Mouse (Mus musculus) MEL (cell line): ENCODE results near the gene Spg11. TPM values are rescaled to one million over a fixed set of nuclear protein-coding genes. Genes with fewer than 3 reads are reported as not detected.

Experiments used
- DNase-seq: peaks from one replicate; pipeline ENCODE4 v3.0.0; 2011; ENCODE audit warnings: low read depth, low spot score
- H3K27ac ChIP-seq: 2 replicates; pipeline ENCODE4 v1.5.1; 2012; ENCODE audit warnings: low read depth, mild to moderate bottlenecking, control low read depth, low read length, moderate library complexity; ENCODE audit not compliant: control insufficient read depth
- H3K27me3 ChIP-seq, 2 experiments: fragments of 150-350 bp in 1 of 2; sonication (generic) in 1 of 2; 2 replicates each; pipeline ENCODE4 v1.6.1; 2012; ENCODE audit warnings: low read length in 2 of 2, mild to moderate bottlenecking in 2 of 2, improper control_type of control experiment in 1 of 2, moderate library complexity in 1 of 2; ENCODE audit not compliant: insufficient read depth in 2 of 2, control insufficient read depth in 1 of 2
- H3K36me3 ChIP-seq, 2 experiments: 2 replicates each; pipeline ENCODE4 v1.6.1; 2012 to 2014; ENCODE audit warnings: low read length in 2 of 2, improper control_type of control experiment in 1 of 2, inconsistent platforms in 1 of 2, mild to moderate bottlenecking in 1 of 2; ENCODE audit not compliant: insufficient read depth in 2 of 2, control insufficient read depth in 1 of 2
- H3K4me1 ChIP-seq, 2 experiments: fragments of 150-350 bp in 1 of 2; sonication (generic) in 1 of 2; 2 replicates each; pipeline ENCODE4 v1.6.1; 2012; ENCODE audit warnings: low read length in 2 of 2, improper control_type of control experiment in 1 of 2, mild to moderate bottlenecking in 1 of 2; ENCODE audit not compliant: insufficient read depth in 2 of 2, control insufficient read depth in 1 of 2
- H3K4me3 ChIP-seq, 2 experiments: fragments of 150-350 bp in 1 of 2; sonication (generic) in 1 of 2; 2 replicates each; pipeline ENCODE4 v1.5.1; 2012; ENCODE audit warnings: low read depth in 2 of 2, low read length in 2 of 2, mild to moderate bottlenecking in 2 of 2, moderate library complexity in 2 of 2, control low read depth in 1 of 2, improper control_type of control experiment in 1 of 2; ENCODE audit not compliant: control insufficient read depth in 1 of 2, insufficient read depth in 1 of 2
- H3K79me2 ChIP-seq: 2 replicates; pipeline ENCODE4 v1.6.1; 2012; ENCODE audit warnings: mild to moderate bottlenecking, low read length, moderate library complexity; ENCODE audit not compliant: control insufficient read depth, poor library complexity, insufficient read depth
- H3K9ac ChIP-seq: 2 replicates; pipeline ENCODE4 v1.6.1; 2012; ENCODE audit warnings: low read depth, mild to moderate bottlenecking, control low read depth, low read length, moderate library complexity; ENCODE audit not compliant: control insufficient read depth, poor library complexity, severe bottlenecking
- H3K9me3 ChIP-seq: fragments of 150-350 bp; sonication (generic); replicated peaks from 2 replicates; pipeline ENCODE4 v1.6.1; 2012; ENCODE audit warnings: mild to moderate bottlenecking, low read length, improper control_type of control experiment, moderate library complexity; ENCODE audit not compliant: insufficient read depth
- CHD1 ChIP-seq: IDR thresholded peaks from 2 replicates; pipeline ENCODE4 v1.6.1; 2012; ENCODE audit warnings: low read depth, mild to moderate bottlenecking, inconsistent platforms, low read length, improper control_type of control experiment
- CHD2 ChIP-seq: IDR thresholded peaks from 2 replicates; pipeline ENCODE4 v1.6.1; 2011; ENCODE audit warnings: low read length, improper control_type of control experiment
- CTCF ChIP-seq, 3 experiments: IDR thresholded peaks in 2 of 3; conservative IDR thresholded peaks in 1 of 3; 2 replicates each; pipeline ENCODE4 v1.5.1; 2011 to 2012; ENCODE audit warnings: low read length in 3 of 3, low read depth in 2 of 3, mild to moderate bottlenecking in 2 of 3, improper control_type of control experiment in 1 of 3, inconsistent platforms in 1 of 3, mixed read lengths in 1 of 3, moderate library complexity in 1 of 3; ENCODE audit not compliant: control insufficient read depth in 1 of 3, insufficient read depth in 1 of 3, poor library complexity in 1 of 3, severe bottlenecking in 1 of 3
- E2F4 ChIP-seq: IDR thresholded peaks from 2 replicates; pipeline ENCODE4 v1.6.1; 2011; ENCODE audit warnings: low read depth, low read length, improper control_type of control experiment, borderline replicate concordance
- EP300 ChIP-seq, 2 experiments: IDR thresholded peaks; 2 replicates each; pipeline ENCODE4 v1.6.1; 2011; ENCODE audit warnings: improper control_type of control experiment in 2 of 2, low read length in 2 of 2, low read depth in 1 of 2, mild to moderate bottlenecking in 1 of 2
- ETS1 ChIP-seq: IDR thresholded peaks from 2 replicates; pipeline ENCODE4 v1.6.1; 2012; ENCODE audit warnings: low read depth, mild to moderate bottlenecking, inconsistent platforms, low read length, improper control_type of control experiment, moderate library complexity
- GABPA ChIP-seq: IDR thresholded peaks from 2 replicates; pipeline ENCODE4 v1.6.1; 2012; ENCODE audit warnings: low read depth, mild to moderate bottlenecking, inconsistent platforms, low read length, improper control_type of control experiment, moderate library complexity
- HCFC1 ChIP-seq: IDR thresholded peaks from 2 replicates; pipeline ENCODE4 v1.6.1; 2012; ENCODE audit warnings: low read depth, mild to moderate bottlenecking, inconsistent platforms, low read length, improper control_type of control experiment, moderate library complexity
- JUND ChIP-seq: IDR thresholded peaks from 2 replicates; pipeline ENCODE4 v1.6.1; 2011; ENCODE audit warnings: low read depth, mild to moderate bottlenecking, improper control_type of control experiment, low read length
- MAFK ChIP-seq: IDR thresholded peaks from 2 replicates; pipeline ENCODE4 v1.6.1; 2011; ENCODE audit warnings: low read depth, mild to moderate bottlenecking, low read length, improper control_type of control experiment, borderline replicate concordance
- MAZ ChIP-seq: IDR thresholded peaks from 2 replicates; pipeline ENCODE4 v1.6.1; 2012; ENCODE audit warnings: low read depth, mild to moderate bottlenecking, inconsistent platforms, low read length, improper control_type of control experiment
- MEF2A ChIP-seq: IDR thresholded peaks from 2 replicates; pipeline ENCODE4 v1.6.1; 2014; ENCODE audit warnings: low read depth, mild to moderate bottlenecking, inconsistent platforms, low read length, improper control_type of control experiment; ENCODE audit not compliant: poor library complexity, insufficient replicate concordance, severe bottlenecking; ENCODE audit errors: extremely low read depth
- NELFE ChIP-seq: IDR thresholded peaks from 2 replicates; pipeline ENCODE4 v1.6.1; 2011; ENCODE audit warnings: low read depth, low read length, improper control_type of control experiment
- NRF1 ChIP-seq: IDR thresholded peaks from 2 replicates; pipeline ENCODE4 v1.6.1; 2014; ENCODE audit warnings: low read depth, mild to moderate bottlenecking, inconsistent platforms, low read length, improper control_type of control experiment, moderate library complexity; ENCODE audit not compliant: poor library complexity, insufficient read depth, severe bottlenecking
- POLR2AphosphoS5 ChIP-seq: IDR thresholded peaks from 2 replicates; pipeline ENCODE4 v1.6.1; 2012; ENCODE audit warnings: low read depth, borderline replicate concordance, mild to moderate bottlenecking, inconsistent platforms, low read length, moderate library complexity, mixed read lengths
- RAD21 ChIP-seq: IDR thresholded peaks from 2 replicates; pipeline ENCODE4 v1.6.1; 2011; ENCODE audit warnings: mild to moderate bottlenecking, low read depth, low read length, improper control_type of control experiment
- RCOR1 ChIP-seq: IDR thresholded peaks from 2 replicates; pipeline ENCODE4 v1.6.1; 2012; ENCODE audit warnings: low read depth, mild to moderate bottlenecking, inconsistent platforms, low read length, improper control_type of control experiment
- SMC3 ChIP-seq: IDR thresholded peaks from 2 replicates; pipeline ENCODE4 v1.6.1; 2011; ENCODE audit warnings: low read depth, low read length, improper control_type of control experiment
- TAL1 ChIP-seq: IDR thresholded peaks from 2 replicates; pipeline ENCODE4 v1.6.1; 2012; ENCODE audit warnings: mild to moderate bottlenecking, inconsistent platforms, low read length, moderate library complexity, mixed read lengths
- UBTF ChIP-seq: IDR thresholded peaks from 2 replicates; pipeline ENCODE4 v1.6.1; 2012; ENCODE audit warnings: low read depth, mild to moderate bottlenecking, inconsistent platforms, low read length, improper control_type of control experiment, moderate library complexity, borderline replicate concordance; ENCODE audit not compliant: insufficient read depth
- USF1 ChIP-seq: IDR thresholded peaks from 2 replicates; pipeline ENCODE4 v1.6.1; 2014; ENCODE audit warnings: low read depth, mild to moderate bottlenecking, inconsistent platforms, low read length, improper control_type of control experiment, moderate library complexity
- polyA plus RNA-seq, 2 experiments: library from polyadenylated mRNA; stranded (reverse) in 1 of 2; unstranded in 1 of 2; fragments of >175 nt in 1 of 2; fragments of >200 nt in 1 of 2; gene quantifications; 2 replicates each; pipeline versions ENCODE4 v1.2.1 to v1.2.4; 2012; ENCODE audit warnings: low replicate concordance in 2 of 2, low read depth in 1 of 2; ENCODE audit not compliant: insufficient read length in 2 of 2, insufficient read depth in 1 of 2, missing spikeins in 1 of 2
- total RNA-seq: library from RNA; depleted of rRNA; stranded (reverse); fragments of 300-350 nt; gene quantifications from 2 replicates; pipeline ENCODE4 v1.2.3, GENCODE M21; 2012

The Spg11 gene
- total and polyA plus RNA-seq, 3 experiments, result 5.9 to 6.9 TPM; not detected in 1

GRCm38 (mm10) chr2:122155292-122155691 is 37.1 kb upstream of the Spg11 start (continued):
- TF ChIP-seq HCFC1 (no peak), MAFK (no peak), E2F4 (no peak)

DNA sequence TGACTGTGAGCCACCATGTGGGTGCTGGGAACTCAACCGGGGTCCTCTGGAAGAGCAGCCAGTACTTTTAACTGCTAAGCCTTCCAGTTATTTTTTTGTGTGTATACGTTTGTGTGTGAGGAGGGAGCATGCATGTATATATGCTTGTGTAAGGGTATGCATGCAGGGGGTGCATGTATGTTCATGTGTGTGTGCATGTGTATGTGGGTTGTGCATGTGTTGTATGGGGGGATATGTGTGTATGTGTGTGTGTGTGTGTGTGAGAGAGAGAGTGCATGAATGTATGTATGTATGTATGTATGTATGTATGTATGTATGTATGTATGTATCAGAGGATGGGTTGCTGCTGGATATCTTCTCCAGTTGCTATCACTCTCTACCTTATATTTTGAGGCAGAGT is 36.3 kb upstream of the Spg11 start:
- Histone ChIP-seq H3K4me3 (no peak overlapping the region), H3K36me3 (peaks cover 3 to 22% of the 10 kb centered on the region in 2 experiments; a peak in 3 of 4 replicates), H3K9ac (no peak overlapping the region), H3K27ac (no peak overlapping the region), H3K4me1 (peaks cover 8 to 16% of the 10 kb centered on the region in 2 experiments), H3K9me3 (no peaks in the 10 kb centered on the region), H3K79me2 (peaks cover 16% of the 10 kb centered on the region), H3K27me3 (no peaks in the 10 kb centered on the region)
- no peak for DNase-seq
- TF ChIP-seq CTCF (IDR thresholded peaks at IDR 0.05 in 2 of 3, conservative IDR thresholded peaks at IDR 0.05 in 1 of 3; ENCODE audit: control insufficient read depth in 1 of 3, insufficient read depth in 1 of 3, low read depth in 2 of 3, low read length in 3 of 3, poor library complexity in 1 of 3, severe bottlenecking in 1 of 3) (no peak), ETS1 (no peak), CHD1 (no peak), NRF1 (no peak), RAD21 (no peak), POLR2AphosphoS5 (no peak), TAL1 (no peak), RCOR1 (no peak), SMC3 (no peak), USF1 (no peak), EP300 (IDR thresholded peaks at IDR 0.05; ENCODE audit: low read depth in 1 of 2, low read length in 2 of 2) (no peak), MAZ (no peak), CHD2 (no peak), GABPA (no peak), JUND (no peak), NELFE (no peak), HCFC1 (no peak), UBTF (no peak), MEF2A (no peak)
